37 mouse cellular contexts compared by ENCODE assay signal in the genomic region with DNA sequence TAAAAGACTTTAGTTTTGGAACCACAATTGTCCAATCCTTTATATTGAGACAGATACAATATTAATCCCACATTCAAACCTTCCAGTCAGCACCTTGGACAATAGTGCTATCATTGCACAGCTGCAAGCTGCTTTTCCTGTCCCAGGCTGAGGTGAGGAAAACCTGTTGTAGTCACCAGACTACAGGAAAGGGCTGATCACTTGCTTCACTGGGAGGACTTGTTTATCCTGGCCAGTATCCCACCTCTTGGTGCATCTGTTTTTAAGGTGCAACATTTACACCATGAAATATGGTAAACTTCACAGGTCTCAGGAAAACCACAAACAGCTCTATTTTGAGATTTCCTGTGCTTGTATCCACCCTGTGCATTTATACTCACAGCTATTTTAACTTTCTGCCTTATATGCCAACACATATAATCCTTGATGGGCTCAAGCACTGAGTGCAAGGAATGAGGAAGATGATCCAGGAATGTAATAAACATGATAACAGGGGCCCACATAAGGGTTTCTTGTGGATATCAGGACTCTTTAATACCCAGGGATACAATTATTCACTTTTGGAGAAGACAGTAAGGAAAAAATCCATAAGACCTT. TPM values are rescaled to one million over a fixed set of nuclear protein-coding genes. Genes with fewer than 3 reads are reported as not detected.
"Had no signal": no experiment of that assay in that cellular context is flagged by ENCODE, and none has a peak within 500 bp of the region (broad histone marks: within the 10 kb centered on the region; RNA-seq: fewer than 3 reads in every experiment).

No protein-coding gene starts in this region.

RNA-seq across cellular contexts. Expression of gene Klra6, which starts 4.8 kb away (rescaled TPM):
- total RNA-seq: gastrocnemius, adult 2 months; gastrocnemius, postnatal 10 days; gastrocnemius, postnatal 25 days; gastrocnemius, postnatal 4 days; heart, adult 18-20 months; heart, postnatal 10 days; heart, postnatal 25 days; heart, postnatal 4 days; hindbrain, postnatal 0 days; layer of hippocampus, adult 18-20 months; layer of hippocampus, adult 8-10 months; layer of hippocampus, postnatal 14 days; layer of hippocampus, postnatal 36 days; left cerebral cortex, adult 18-20 months; left cerebral cortex, adult 8-10 months; left cerebral cortex, postnatal 10 days; left cerebral cortex, postnatal 25 days; left cerebral cortex, postnatal 4 days; liver, adult 2 months had no signal
- polyA plus RNA-seq: frontal cortex, adult 2 months; heart, embryonic 10.5 days; heart, embryonic 12.5 days; heart, embryonic 14.5 days; heart, embryonic 16.5 days; hindbrain, embryonic 11.5 days; hindbrain, embryonic 13.5 days; hindbrain, embryonic 15.5 days; hindbrain, postnatal 0 days; intestine, embryonic 14.5 days; intestine, embryonic 16.5 days; kidney, adult 2 months; kidney, embryonic 15.5 days; kidney, postnatal 0 days; large intestine, adult 2 months; limb, embryonic 11.5 days; limb, embryonic 13.5 days; limb, embryonic 15.5 days; liver, adult 2 months; liver, embryonic 12.5 days had no signal

RNA-seq across cellular contexts. Expression of gene Klra4, which starts 35.5 kb away (rescaled TPM):
- total RNA-seq: gastrocnemius, adult 2 months; gastrocnemius, postnatal 10 days; gastrocnemius, postnatal 25 days; gastrocnemius, postnatal 4 days; heart, adult 18-20 months; heart, postnatal 10 days; heart, postnatal 25 days; heart, postnatal 4 days; hindbrain, postnatal 0 days; layer of hippocampus, adult 18-20 months; layer of hippocampus, adult 8-10 months; layer of hippocampus, postnatal 14 days; layer of hippocampus, postnatal 36 days; left cerebral cortex, adult 18-20 months; left cerebral cortex, adult 8-10 months; left cerebral cortex, postnatal 10 days; left cerebral cortex, postnatal 25 days; left cerebral cortex, postnatal 4 days; liver, adult 2 months had no signal
- polyA plus RNA-seq: frontal cortex, adult 2 months; heart, embryonic 10.5 days; heart, embryonic 12.5 days; heart, embryonic 14.5 days; heart, embryonic 16.5 days; hindbrain, embryonic 11.5 days; hindbrain, embryonic 13.5 days; hindbrain, embryonic 15.5 days; hindbrain, postnatal 0 days; intestine, embryonic 14.5 days; intestine, embryonic 16.5 days; kidney, embryonic 15.5 days; kidney, postnatal 0 days; large intestine, adult 2 months; limb, embryonic 11.5 days; limb, embryonic 13.5 days; limb, embryonic 15.5 days; liver, adult 2 months; liver, embryonic 12.5 days had no signal
